In the genomic region with DNA sequence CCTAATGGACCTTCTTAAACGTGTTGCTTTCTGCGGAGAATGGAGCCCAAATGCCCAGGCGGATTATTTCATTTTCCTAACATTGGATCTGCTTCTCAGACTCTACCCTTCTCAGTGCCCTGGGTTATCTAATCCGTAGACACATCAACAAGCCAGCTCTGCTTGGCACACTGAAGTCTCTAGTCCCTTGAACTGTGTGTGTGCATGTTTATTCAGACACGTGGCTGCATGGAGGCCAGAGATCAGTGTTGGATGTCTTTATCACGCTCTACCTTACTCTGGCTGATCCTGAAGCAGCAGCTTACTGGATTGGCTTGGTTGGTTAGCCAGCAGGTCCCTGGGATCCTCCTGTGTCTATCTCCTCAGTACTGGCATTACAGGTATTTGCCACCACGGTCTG, we compare ENCODE assay signal across 35 mouse cellular contexts.
"Had no signal": no experiment of that assay in that cellular context is flagged by ENCODE, and none has a peak within 500 bp of the region (broad histone marks: within the 10 kb centered on the region; RNA-seq: fewer than 3 reads in every experiment).

No protein-coding gene starts in this region.

- H3K4me2 ChIP-seq: heart, embryonic 11.5 days; heart, embryonic 12.5 days; heart, embryonic 13.5 days; heart, embryonic 15.5 days; hindbrain, embryonic 12.5 days; hindbrain, embryonic 13.5 days; hindbrain, embryonic 14.5 days; hindbrain, embryonic 15.5 days; intestine, embryonic 15.5 days; kidney, embryonic 15.5 days had no signal

- ATAC-seq: hindbrain, embryonic 16.5 days; hindbrain, postnatal 0 days; inflammation-experienced regulatory T-cells, adult 6 months; intestine, embryonic 15.5 days; intestine, embryonic 16.5 days; intestine, postnatal 0 days had no signal

- H3K27me3 ChIP-seq: heart, embryonic 12.5 days; heart, embryonic 13.5 days; heart, embryonic 15.5 days; intestine, embryonic 15.5 days had no signal

- H3K4me3 ChIP-seq: heart, embryonic 10.5 days; heart, embryonic 12.5 days; heart, embryonic 13.5 days; heart, embryonic 15.5 days; hindbrain, embryonic 10.5 days; hindbrain, embryonic 12.5 days; hindbrain, embryonic 13.5 days; hindbrain, embryonic 15.5 days; intestine, embryonic 15.5 days; kidney, embryonic 15.5 days; layer of hippocampus, adult 2 months had no signal

- H3K4me1 ChIP-seq: heart, embryonic 10.5 days; heart, embryonic 15.5 days; hindbrain, embryonic 10.5 days; hindbrain, embryonic 12.5 days; hindbrain, embryonic 15.5 days; intestine, embryonic 15.5 days; kidney, embryonic 15.5 days had no signal

- DNase-seq: heart, postnatal 10 days; heart, postnatal 14 days; heart, postnatal 36 days; heart, postnatal 4 days; kidney, adult 11 months; kidney, adult 18-20 months; kidney, adult 2 months; kidney, adult 8-10 months; kidney, adult 9 months; kidney, postnatal 10 days; kidney, postnatal 14 days; kidney, postnatal 25 days; kidney, postnatal 36 days; kidney, postnatal 4 days; layer of hippocampus, adult 9-11 months; layer of hippocampus, postnatal 36 days had no signal

- H3K27ac ChIP-seq: heart, embryonic 10.5 days; heart, embryonic 13.5 days; heart, embryonic 15.5 days; hindbrain, embryonic 10.5 days; hindbrain, embryonic 12.5 days; hindbrain, embryonic 13.5 days; hindbrain, embryonic 14.5 days; hindbrain, embryonic 15.5 days; hindbrain, postnatal 0 days; intestine, embryonic 15.5 days; kidney, embryonic 15.5 days; kidney, postnatal 0 days; layer of hippocampus, adult 2 months had no signal

- H3K9ac ChIP-seq: heart, embryonic 12.5 days; heart, embryonic 13.5 days; heart, embryonic 15.5 days; hindbrain, embryonic 12.5 days; hindbrain, embryonic 13.5 days; hindbrain, embryonic 14.5 days; hindbrain, embryonic 15.5 days; intestine, embryonic 15.5 days; kidney, embryonic 15.5 days had no signal

- H3K36me3 ChIP-seq: heart, embryonic 10.5 days; heart, embryonic 12.5 days; heart, embryonic 13.5 days; heart, embryonic 15.5 days; hindbrain, embryonic 10.5 days; hindbrain, embryonic 12.5 days; hindbrain, embryonic 13.5 days; hindbrain, embryonic 15.5 days; intestine, embryonic 15.5 days; kidney, embryonic 15.5 days had no signal

- H3K9me3 ChIP-seq: heart, embryonic 10.5 days; heart, embryonic 12.5 days; heart, embryonic 13.5 days; heart, embryonic 15.5 days; hindbrain, embryonic 10.5 days; hindbrain, embryonic 12.5 days; hindbrain, embryonic 13.5 days; hindbrain, embryonic 15.5 days; intestine, embryonic 15.5 days; kidney, embryonic 15.5 days had no signal
